Mouse (Mus musculus): ENCODE data around the gene Btrc. TPM values are rescaled to one million over a fixed set of nuclear protein-coding genes. Genes with fewer than 3 reads are reported as not detected.

The Btrc gene
- polyA plus RNA-seq, 1 experiment from 2014 or later, result 58.8 TPM

DNA sequence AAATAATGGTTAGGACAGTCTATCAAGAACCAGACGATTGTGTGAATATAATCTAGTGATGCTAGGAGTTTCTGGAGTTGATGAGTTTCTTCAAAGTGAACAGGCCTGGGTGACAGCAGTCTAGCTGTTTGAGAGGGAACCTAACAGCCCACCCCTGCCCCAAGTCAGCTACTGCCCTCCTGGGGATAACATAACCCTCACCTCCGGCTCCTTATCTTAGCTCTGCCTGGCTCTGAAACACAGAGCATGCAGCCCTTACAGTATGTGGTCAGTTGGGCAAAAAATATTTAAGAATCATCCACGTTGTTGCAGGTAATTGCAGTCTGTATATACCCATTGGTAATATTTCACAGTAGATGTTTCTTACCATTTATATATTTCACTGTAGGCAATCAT is 123.5 kb downstream of the Btrc start:
- ATAC-seq (replicated peaks; ENCODE audit: low FRiP score) (no peak), DNase-seq (ENCODE audit: low spot score) (no peak)
- no peaks in the 10 kb centered on the region for H3K36me3 ChIP-seq (ENCODE audit: control insufficient read depth, insufficient read depth, low read length)
- H3K27ac ChIP-seq (ENCODE audit: low read depth, low read length), result no peak overlapping the region
- H3K9ac ChIP-seq (ENCODE audit: low read length), result no peak overlapping the region
- no peaks in the 10 kb centered on the region for H3K27me3 ChIP-seq (ENCODE audit: control insufficient read depth, insufficient read depth, low read length)
- H3K4me3 ChIP-seq (ENCODE audit: low read depth, low read length), result no peak overlapping the region
- no peak overlapping the region for H3K4me2 ChIP-seq (ENCODE audit: low read depth, low read length, severe bottlenecking)
- H3K9me3 ChIP-seq (ENCODE audit: control insufficient read depth, low read length), result no peaks in the 10 kb centered on the region
- no peaks in the 10 kb centered on the region; the same call in 1 of the 2 replicates for H3K4me1 ChIP-seq (replicated peaks; ENCODE audit: control insufficient read depth, insufficient read depth, low read length)
- WGBS, result 87% methylated on average over 3 of the region's 3 CpGs

GRCm38 (mm10) chr19:45489961-45490360 is 126.4 kb downstream of the Btrc start:
- no peaks in the 10 kb centered on the region for H3K27me3 ChIP-seq (ENCODE audit: control insufficient read depth, insufficient read depth, low read length)
- no peak overlapping the region for H3K27ac ChIP-seq (ENCODE audit: low read depth, low read length)
- DNase-seq (ENCODE audit: low spot score), result no peak
- H3K4me1 ChIP-seq (replicated peaks; ENCODE audit: control insufficient read depth, insufficient read depth, low read length), result peaks cover 7% of the 10 kb centered on the region; the same call in 1 of the 2 replicates
- no peaks in the 10 kb centered on the region for H3K36me3 ChIP-seq (ENCODE audit: control insufficient read depth, insufficient read depth, low read length)
- no peak overlapping the region for H3K4me2 ChIP-seq (ENCODE audit: low read depth, low read length, severe bottlenecking)
- no peak for ATAC-seq (replicated peaks; ENCODE audit: low FRiP score)
- no peak overlapping the region for H3K4me3 ChIP-seq (ENCODE audit: low read depth, low read length)
- 88% methylated on average over 6 of the region's 6 CpGs for WGBS
- H3K9me3 ChIP-seq (ENCODE audit: control insufficient read depth, low read length), result no peaks in the 10 kb centered on the region
- H3K9ac ChIP-seq (ENCODE audit: low read length), result no peak overlapping the region

- ATAC-seq (replicated peaks; ENCODE audit: low FRiP score) (no peak), DNase-seq (ENCODE audit: low spot score) (no peak)
- Histone ChIP-seq H3K9me3 (ENCODE audit: control insufficient read depth, low read length) (no peaks in the 10 kb centered on the region), H3K4me3 (ENCODE audit: low read depth, low read length) (no peak overlapping the region), H3K9ac (ENCODE audit: low read length) (no peak overlapping the region), H3K27ac (ENCODE audit: low read depth, low read length) (no peak overlapping the region), H3K27me3 (ENCODE audit: control insufficient read depth, insufficient read depth, low read length) (no peaks in the 10 kb centered on the region), H3K36me3 (ENCODE audit: control insufficient read depth, insufficient read depth, low read length) (no peaks in the 10 kb centered on the region), H3K4me2 (ENCODE audit: low read depth, low read length, severe bottlenecking) (no peak overlapping the region), H3K4me1 (replicated peaks; ENCODE audit: control insufficient read depth, insufficient read depth, low read length) (peaks cover 7% of the 10 kb centered on the region; the same call in 1 of the 2 replicates)
- 76% methylated on average over 7 of the region's 7 CpGs for WGBS
Observed at GRCm38 (mm10) chr19:45491246-45491645, 127.7 kb downstream of the Btrc start.

DNA sequence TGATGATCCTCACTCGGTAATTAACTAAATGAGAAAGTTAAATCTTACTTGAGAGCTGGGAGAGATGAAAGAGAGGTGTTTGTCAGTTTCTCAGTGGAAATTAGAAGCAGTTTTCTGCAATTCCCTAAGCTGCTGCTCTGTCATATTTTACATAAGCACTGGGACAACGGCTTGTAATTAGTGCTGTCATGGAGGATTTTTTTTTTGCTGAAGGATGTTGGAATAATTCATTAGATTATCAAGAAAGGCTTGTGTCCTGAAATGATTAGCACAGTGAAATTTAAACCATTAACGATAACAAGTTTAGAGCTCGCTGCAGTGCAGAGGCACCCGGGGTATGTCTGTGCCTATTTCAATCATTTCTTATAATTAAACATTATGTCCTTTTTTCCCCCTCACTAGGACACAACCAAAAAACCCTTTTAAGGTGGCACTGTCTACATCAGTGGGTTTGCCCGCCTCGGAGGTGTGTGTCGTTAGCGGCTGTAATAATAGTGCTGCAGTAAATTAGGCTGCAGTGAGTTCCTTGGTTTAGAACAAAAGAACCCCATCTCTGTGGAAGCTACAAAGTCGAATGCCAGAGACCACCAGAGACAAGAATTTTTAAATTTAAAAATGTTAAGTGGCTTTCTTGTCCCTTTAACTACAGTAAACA is 130.7 kb downstream of the Btrc start:
- WGBS, result 46% methylated on average over 10 of the region's 10 CpGs
- no peak for ATAC-seq (replicated peaks; ENCODE audit: low FRiP score)

GRCm38 (mm10) chr19:45505446-45505845 is 141.9 kb downstream of the Btrc start:
- Histone ChIP-seq H3K36me3 (ENCODE audit: control insufficient read depth, insufficient read depth, low read length) (no peaks in the 10 kb centered on the region; the same call in 1 of the 2 replicates), H3K9ac (ENCODE audit: low read length) (no peak overlapping the region), H3K4me2 (ENCODE audit: low read depth, low read length, severe bottlenecking) (no peak overlapping the region), H3K4me3 (ENCODE audit: low read depth, low read length) (no peak overlapping the region), H3K9me3 (ENCODE audit: control insufficient read depth, low read length) (no peaks in the 10 kb centered on the region), H3K27ac (ENCODE audit: low read depth, low read length) (no peak overlapping the region), H3K27me3 (ENCODE audit: control insufficient read depth, insufficient read depth, low read length) (no peaks in the 10 kb centered on the region), H3K4me1 (replicated peaks; ENCODE audit: control insufficient read depth, insufficient read depth, low read length) (no peaks in the 10 kb centered on the region)
- 79% methylated on average over 7 of the region's 7 CpGs for WGBS
- ATAC-seq (replicated peaks; ENCODE audit: low FRiP score) (no peak), DNase-seq (ENCODE audit: low spot score) (no peak)

More for the DNA sequence above, 130.7 kb downstream of the Btrc start:
- Histone ChIP-seq H3K27ac (ENCODE audit: low read depth, low read length) (0 out of 2 replicates have a peak overlapping the region, but pooled peaks have one; percentile 25), H3K4me2 (ENCODE audit: low read depth, low read length, severe bottlenecking) (no peak overlapping the region), H3K27me3 (ENCODE audit: control insufficient read depth, insufficient read depth, low read length) (no peaks in the 10 kb centered on the region), H3K4me1 (replicated peaks; ENCODE audit: control insufficient read depth, insufficient read depth, low read length) (peaks cover 7% of the 10 kb centered on the region; the same call in 1 of the 2 replicates), H3K9me3 (ENCODE audit: control insufficient read depth, low read length) (no peaks in the 10 kb centered on the region), H3K9ac (ENCODE audit: low read length) (no peak overlapping the region), H3K36me3 (ENCODE audit: control insufficient read depth, insufficient read depth, low read length) (no peaks in the 10 kb centered on the region), H3K4me3 (ENCODE audit: low read depth, low read length) (no peak overlapping the region)
- no peak for DNase-seq (ENCODE audit: low spot score)

GRCm38 (mm10) chr19:45507531-45507930 is 144.0 kb downstream of the Btrc start:
- no peak overlapping the region for H3K4me3 ChIP-seq (ENCODE audit: low read depth, low read length)
- no peak for DNase-seq (ENCODE audit: low spot score)
- no peak overlapping the region for H3K27ac ChIP-seq (ENCODE audit: low read depth, low read length)
- H3K9me3 ChIP-seq (ENCODE audit: control insufficient read depth, low read length), result no peaks in the 10 kb centered on the region
- H3K36me3 ChIP-seq (ENCODE audit: control insufficient read depth, insufficient read depth, low read length), result no peaks in the 10 kb centered on the region; the same call in 1 of the 2 replicates
- H3K4me1 ChIP-seq (replicated peaks; ENCODE audit: control insufficient read depth, insufficient read depth, low read length), result no peaks in the 10 kb centered on the region
- no peaks in the 10 kb centered on the region for H3K27me3 ChIP-seq (ENCODE audit: control insufficient read depth, insufficient read depth, low read length)
- H3K9ac ChIP-seq (ENCODE audit: low read length), result no peak overlapping the region
- ATAC-seq (replicated peaks; ENCODE audit: low FRiP score), result no peak
- no peak overlapping the region for H3K4me2 ChIP-seq (ENCODE audit: low read depth, low read length, severe bottlenecking)
- whole genome bisulfite sequencing, result 80% methylated on average over 19 of the region's 19 CpGs

DNA sequence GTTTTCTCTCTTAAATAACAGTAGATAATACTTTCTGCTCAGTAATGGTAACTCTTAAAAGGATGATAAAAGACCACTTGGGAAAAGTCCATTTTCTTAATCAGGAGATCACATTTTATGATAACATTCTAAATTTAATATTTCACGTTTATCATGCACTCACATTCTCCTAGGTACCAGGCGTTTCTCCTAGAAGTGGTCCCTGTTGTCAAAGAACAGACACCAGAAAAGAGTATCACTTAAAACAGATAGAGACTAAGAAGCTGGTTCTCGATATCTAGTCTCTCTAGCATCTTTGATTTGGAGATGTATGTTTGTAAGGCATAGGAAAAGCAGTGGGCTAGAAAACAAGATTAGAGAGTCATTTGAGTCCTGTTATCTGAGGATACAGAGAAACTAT is 147.1 kb downstream of the Btrc start:
- H3K4me1 ChIP-seq (replicated peaks; ENCODE audit: control insufficient read depth, insufficient read depth, low read length), result no peaks in the 10 kb centered on the region
- no peak overlapping the region for H3K27ac ChIP-seq (ENCODE audit: low read depth, low read length)
- no peak overlapping the region for H3K4me3 ChIP-seq (ENCODE audit: low read depth, low read length)
- DNase-seq (ENCODE audit: low spot score) (no peak), ATAC-seq (replicated peaks; ENCODE audit: low FRiP score) (no peak)
- no peak overlapping the region for H3K4me2 ChIP-seq (ENCODE audit: low read depth, low read length, severe bottlenecking)
- no peak overlapping the region for H3K9ac ChIP-seq (ENCODE audit: low read length)
- 75% methylated on average over 3 of the region's 3 CpGs for WGBS
- H3K27me3 ChIP-seq (ENCODE audit: control insufficient read depth, insufficient read depth, low read length), result no peaks in the 10 kb centered on the region
- no peaks in the 10 kb centered on the region for H3K9me3 ChIP-seq (ENCODE audit: control insufficient read depth, low read length)
- H3K36me3 ChIP-seq (ENCODE audit: control insufficient read depth, insufficient read depth, low read length), result no peaks in the 10 kb centered on the region; the same call in 1 of the 2 replicates

DNA sequence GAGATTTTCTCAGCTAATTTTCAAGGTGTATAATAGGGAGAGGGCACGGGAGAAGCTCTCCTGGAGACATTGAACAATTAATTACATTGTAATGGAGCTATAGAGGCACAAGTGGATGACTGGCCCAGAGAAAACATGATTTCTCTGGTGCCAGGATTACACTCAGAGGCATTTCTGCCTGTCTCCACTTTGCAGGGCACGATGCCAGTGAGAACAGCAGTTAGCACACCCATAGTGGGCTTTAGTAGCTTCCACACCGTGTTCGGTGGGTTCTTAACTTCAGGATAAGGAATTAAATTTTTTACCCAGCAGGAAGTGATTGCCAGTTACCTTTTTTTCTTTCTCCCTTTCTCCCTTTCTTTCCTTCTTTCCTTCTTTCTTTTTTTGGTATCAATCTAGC is 147.9 kb downstream of the Btrc start:
- H3K36me3 ChIP-seq (ENCODE audit: control insufficient read depth, insufficient read depth, low read length), result peaks cover 2% of the 10 kb centered on the region; the same call in 1 of the 2 replicates
- no peak overlapping the region for H3K27ac ChIP-seq (ENCODE audit: low read depth, low read length)
- no peaks in the 10 kb centered on the region for H3K27me3 ChIP-seq (ENCODE audit: control insufficient read depth, insufficient read depth, low read length)
- H3K4me2 ChIP-seq (ENCODE audit: low read depth, low read length, severe bottlenecking), result no peak overlapping the region
- 75% methylated on average over 4 of the region's 4 CpGs for WGBS
- no peak overlapping the region for H3K4me3 ChIP-seq (ENCODE audit: low read depth, low read length)
- ATAC-seq (replicated peaks; ENCODE audit: low FRiP score) (no peak), DNase-seq (ENCODE audit: low spot score) (no peak)
- H3K9ac ChIP-seq (ENCODE audit: low read length), result no peak overlapping the region
- no peaks in the 10 kb centered on the region for H3K9me3 ChIP-seq (ENCODE audit: control insufficient read depth, low read length)
- H3K4me1 ChIP-seq (replicated peaks; ENCODE audit: control insufficient read depth, insufficient read depth, low read length), result no peaks in the 10 kb centered on the region

- Histone ChIP-seq H3K27me3 (ENCODE audit: control insufficient read depth, insufficient read depth, low read length) (no peaks in the 10 kb centered on the region), H3K4me1 (replicated peaks; ENCODE audit: control insufficient read depth, insufficient read depth, low read length) (no peaks in the 10 kb centered on the region), H3K27ac (ENCODE audit: low read depth, low read length) (no peak overlapping the region), H3K4me2 (ENCODE audit: low read depth, low read length, severe bottlenecking) (no peak overlapping the region), H3K9me3 (ENCODE audit: control insufficient read depth, low read length) (no peaks in the 10 kb centered on the region), H3K4me3 (ENCODE audit: low read depth, low read length) (no peak overlapping the region), H3K9ac (ENCODE audit: low read length) (no peak overlapping the region), H3K36me3 (ENCODE audit: control insufficient read depth, insufficient read depth, low read length) (peaks cover 2% of the 10 kb centered on the region; the same call in 1 of the 2 replicates)
- WGBS, result 90% methylated on average over 2 of the region's 2 CpGs
- DNase-seq (ENCODE audit: low spot score) (no peak), ATAC-seq (replicated peaks; ENCODE audit: low FRiP score) (no peak)
Observed at GRCm38 (mm10) chr19:45515341-45515740, 151.8 kb downstream of the Btrc start.

All from forebrain, embryonic 11.5 days (tissue).